Mouse (Mus musculus) frontal cortex, postnatal 25 days (tissue): ENCODE measurements around the gene Cip2a.
A peak's percentile ranks its signal among the peaks of the same experiment; 100 is the strongest.

ENCODE experiments used
- DNase-seq, 2 experiments: peaks; one replicate each; pipeline ENCODE4 v3.0.0; 2022; ENCODE audit warnings: low spot score in 2 of 2

Cip2a gene

DNA sequence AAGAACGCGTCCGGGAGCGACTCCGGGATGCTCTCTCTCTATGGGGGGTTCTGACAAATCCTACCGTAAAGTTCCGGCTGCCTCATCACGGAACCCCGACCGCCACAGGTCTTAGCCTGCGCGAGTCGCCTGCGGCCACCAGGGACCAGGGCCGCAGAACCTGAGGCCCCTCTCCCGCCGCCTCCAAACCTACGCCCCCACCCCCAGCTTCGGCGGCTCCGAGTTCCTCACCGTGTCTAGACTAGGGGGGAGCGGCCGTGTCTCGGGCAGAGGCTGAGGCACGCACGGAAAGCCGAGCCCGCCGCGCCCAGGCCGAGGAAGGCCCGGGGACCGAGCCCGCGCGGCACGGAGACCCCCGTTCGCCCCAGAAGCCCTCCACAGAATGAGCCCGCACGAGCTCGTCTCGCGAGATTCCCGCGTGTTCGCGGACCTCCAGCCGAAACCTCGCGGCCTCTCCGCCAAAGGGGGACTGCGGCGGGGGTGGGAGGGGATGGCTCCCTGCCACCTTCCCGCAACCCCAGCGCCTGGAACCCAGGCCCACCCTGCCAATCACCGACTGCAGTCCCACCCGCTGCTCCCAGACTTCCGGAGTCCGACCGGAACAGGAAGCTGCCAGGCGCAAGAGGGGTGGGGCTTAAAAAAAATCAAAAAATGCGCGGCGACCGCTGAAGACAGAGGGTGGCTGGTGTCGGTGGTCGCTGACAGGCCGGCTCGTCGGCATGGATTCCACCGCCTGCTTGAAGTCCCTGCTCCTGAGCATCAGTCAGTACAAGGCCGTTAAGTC, at the start of gene Cip2a, which contains the start of gene Dzip3:
Gene Cip2a (plus strand): TSS at position 627 of the 784 bp plus-strand sequence.
Gene Dzip3 (minus strand): TSS at position 607 of the 784 bp plus-strand sequence.
- peak; percentile 70 to 78 for DNase-seq

DNA sequence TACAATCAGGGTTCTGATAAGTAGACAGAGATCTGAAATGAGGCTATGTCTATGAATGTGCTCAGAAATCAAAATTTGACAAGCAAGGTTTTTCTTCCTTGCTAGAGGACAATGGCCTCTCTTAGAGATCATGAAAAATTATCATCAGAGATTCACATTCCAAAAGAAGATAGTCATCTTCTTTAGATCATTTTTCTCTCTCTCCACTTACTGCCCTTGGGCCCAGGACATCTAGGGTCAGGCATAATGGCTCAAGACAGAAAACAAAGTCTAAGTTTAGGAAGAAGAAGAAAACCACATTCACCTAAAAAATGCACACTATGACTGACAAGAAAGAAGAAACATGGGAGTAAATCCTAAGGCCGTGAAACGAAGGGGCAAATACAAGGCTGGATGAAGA, 21.0 kb upstream of the Cip2a start:
- DNase-seq: no peak

DNA sequence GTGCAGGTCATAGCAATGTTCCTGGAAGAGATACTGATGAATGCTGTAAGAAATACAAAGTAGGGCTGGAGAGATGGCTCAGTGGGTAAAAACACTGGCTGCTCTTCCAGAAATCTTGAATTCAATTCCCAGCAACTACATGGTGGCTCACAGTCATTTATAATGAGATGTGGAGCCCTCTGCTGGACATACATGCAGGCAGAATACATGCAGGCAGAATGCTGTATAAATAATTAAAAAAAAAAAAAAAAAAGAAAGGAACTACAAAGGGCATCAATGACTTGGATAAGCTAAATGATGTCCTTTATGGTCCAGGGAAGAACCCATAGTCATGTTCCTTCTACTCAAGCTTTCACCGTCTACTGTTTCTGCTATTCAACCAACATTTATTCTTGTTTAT, 20.4 kb upstream of the Cip2a start:
- no peak for DNase-seq

DNA sequence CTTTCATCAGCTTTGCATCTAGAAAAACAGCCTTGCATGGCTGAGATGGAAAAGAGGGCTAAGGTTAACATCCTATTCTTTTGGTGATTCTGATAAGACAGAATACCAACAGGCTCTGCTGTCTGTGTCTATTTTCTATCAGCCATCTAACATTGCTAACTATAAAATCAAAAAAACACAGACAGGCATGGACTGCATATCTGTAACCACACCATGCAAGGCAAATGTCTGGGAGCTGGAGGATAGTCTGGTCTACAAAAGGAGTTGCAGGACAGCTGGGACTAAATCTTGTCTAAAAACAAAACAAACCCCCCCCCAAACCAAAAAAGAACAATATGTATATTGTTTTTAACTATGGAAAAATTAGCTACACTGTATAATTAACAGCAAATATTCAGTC, 14.0 kb upstream of the Cip2a start:
- DNase-seq: no peak

DNA sequence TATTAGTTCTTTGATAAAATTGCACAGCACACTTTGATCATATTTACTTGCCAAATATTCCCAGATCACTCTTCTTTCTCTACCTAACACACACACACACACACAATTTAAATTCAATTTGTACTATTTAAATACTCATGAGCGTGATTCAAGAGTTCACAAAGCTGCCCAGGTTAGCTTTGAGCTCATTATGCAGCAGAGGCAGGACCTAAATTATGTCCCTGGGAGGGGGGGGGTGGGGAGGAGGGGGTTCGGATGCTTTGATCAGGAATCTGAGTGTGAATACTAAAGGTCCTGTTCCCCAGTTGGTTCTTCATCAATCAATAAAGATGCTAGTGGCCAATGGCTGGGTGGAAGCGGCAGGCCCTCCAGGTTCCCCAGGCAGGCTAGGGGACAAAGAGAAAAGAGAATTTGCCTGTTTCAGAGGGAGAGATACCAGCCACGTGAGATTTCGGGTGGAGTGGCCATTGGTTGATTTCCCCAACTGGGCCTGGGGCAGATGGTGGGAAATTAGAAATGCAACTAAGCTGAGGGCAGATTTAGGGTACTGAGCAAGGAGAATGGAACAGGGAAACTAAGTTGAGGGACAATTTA, 8.9 kb upstream of the Cip2a start:
- no peak for DNase-seq

DNA sequence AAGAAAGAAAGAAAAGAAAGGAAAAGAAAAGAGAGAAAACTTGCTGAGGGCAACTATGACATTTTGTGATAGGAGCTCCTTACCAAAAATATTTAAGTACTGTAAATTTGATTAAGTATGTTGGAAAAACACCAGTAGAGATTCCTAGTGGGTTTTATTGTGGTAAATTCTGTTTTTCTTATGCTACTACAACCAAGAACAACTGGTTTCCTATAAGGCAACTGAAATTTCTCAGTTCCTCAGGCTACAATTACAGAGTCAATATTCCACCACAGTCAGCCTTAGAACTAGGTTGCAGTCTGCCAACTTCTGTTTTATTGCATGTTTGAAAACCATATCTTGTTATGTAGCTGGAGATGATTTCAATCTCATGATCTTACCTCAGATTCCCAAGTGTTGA, 4.3 kb upstream of the Cip2a start:
- no peak for DNase-seq

DNA sequence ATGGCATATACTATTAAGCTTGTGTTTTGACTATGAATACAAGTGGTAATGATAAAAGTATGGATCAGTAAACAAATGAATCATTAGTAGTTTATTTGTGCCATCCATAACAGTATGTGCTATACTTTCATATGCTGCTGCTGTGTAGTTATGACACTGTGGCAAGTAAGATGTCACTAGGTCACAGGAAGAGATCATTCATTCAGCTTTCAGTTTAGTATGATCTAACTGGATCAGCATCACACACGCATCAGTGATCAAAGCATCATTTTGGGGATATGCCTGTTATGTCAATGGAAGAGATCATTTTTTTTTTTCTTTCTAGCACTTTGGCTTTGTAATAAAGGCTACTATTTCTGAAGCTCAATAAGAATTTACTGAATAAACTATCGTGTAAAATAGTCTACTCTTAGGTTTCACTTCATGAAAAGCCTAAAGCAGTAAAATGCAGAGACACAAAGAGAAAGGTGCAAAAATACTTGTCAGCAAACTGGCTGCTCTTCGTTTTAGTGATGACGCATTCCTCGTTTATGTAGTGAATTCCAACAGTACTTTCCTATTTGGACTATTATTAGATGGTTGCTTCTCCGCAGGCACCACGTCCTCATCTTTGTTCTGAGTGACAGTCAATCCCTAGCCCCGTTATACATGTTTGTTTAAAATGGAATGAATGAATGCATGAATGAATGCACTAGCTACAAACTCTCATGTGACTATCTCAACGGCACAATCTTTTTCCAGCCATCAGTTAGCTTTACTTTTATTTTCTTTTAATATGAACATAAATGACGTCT, 1.4 kb upstream of the Cip2a start:
- DNase-seq: no peak

DNA sequence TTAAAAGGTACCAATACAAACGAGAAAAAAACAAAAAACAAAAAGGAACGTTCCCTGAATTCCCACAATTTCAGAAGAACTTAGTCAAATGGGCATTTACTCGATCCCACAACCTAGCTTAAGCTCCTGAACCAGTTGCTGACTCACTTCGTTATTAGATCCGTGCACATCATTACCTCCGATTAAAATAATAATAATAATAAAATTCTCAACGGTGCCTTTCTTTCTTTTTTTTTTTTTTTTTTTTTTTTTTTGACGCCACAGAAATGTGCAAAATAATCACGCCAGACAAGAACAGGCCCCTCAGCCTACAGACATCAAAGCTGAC, 790 bp upstream of the Cip2a start:
- no peak for DNase-seq

DNA sequence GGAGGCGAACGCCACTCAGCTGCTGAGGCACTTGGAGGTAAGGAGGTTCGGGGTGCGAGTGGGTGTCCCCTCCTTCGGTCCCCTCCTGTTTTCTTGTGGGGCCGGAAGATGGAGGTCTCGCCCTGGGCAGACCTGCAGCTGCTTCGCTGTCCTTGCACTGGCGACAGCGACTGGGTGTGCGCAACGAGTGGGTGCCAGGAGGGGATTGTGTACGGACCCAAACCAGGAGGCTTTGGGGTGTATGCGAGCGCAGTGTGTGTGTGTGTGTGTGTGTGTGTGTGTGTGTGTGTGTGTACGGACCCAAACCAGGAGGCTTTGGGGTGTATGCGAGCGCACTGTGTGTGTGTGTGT, 333 bp downstream of the Cip2a start:
- DNase-seq: no peak

DNA sequence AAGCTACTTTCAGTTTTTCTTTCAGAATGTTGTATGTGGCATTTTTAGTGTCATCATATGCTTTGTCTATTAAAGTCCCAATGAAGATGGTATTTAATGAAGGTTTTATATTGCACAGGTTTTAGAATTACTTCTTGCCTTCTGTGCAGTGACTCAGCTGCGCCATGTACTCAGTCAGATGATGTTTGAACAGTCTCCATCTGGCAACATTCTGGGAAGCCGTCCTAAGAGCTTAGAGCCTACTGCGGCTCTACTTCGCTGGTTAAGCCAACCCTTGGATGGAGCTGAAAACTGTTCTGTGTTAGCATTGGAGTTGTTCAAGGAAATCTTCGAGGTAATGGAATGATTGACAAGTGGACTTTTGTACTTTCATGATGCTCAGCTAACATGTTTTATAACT, 10.2 kb downstream of the Cip2a start:
- no peak for DNase-seq

DNA sequence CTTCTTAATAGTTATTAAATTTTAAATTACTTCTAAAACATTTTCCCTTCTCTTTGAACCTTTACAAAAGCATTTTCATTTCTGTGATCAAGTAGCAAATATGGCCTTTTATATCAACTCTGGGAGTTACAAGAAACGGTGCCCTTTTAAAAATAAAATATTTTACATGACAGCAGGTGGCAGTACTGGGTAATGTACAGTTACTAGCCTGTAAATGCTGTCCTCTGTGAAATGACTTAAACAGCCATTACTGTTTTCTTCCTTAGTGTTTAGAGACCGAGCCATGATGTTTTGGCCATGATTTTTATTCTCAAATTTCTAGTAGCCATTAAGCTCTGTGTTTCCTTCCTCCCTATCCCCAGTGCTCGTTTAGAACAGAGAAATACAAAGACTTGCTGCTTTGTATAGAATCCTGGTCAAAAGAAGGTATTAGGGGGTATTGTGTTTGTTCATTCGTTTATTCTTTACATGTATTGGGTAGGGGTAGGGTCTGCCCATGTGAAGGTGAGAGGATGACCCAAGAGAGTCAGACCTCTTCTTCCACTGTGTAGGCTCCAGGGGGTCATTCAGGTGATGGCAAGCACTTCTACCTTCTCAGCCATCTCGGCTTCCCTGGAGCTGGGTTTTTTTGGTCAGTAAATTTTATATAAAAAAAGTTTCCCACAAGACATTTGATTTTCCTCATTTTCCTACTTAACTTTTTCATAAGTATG, 22.8 kb downstream of the Cip2a start:
- no peak for DNase-seq

DNA sequence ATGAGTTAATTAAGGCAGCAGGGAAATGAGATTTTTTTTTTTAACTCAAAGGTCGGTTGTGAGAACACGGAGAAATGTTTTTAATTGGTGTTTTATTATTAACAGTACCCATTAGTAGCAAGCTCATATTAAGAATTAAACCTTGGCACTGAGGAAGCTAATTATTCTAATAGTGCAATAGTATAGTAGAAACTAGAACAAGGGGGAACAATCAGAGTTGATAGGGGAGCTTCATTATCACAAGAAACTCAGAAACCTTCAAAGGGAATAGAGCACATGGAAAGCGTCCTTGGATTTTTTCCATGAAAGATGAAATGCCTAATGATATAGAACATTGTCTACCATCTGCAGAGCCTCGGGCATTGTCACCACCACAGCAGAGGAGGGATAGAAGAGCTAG, 41.9 kb downstream of the Cip2a start:
- DNase-seq: no peak

DNA sequence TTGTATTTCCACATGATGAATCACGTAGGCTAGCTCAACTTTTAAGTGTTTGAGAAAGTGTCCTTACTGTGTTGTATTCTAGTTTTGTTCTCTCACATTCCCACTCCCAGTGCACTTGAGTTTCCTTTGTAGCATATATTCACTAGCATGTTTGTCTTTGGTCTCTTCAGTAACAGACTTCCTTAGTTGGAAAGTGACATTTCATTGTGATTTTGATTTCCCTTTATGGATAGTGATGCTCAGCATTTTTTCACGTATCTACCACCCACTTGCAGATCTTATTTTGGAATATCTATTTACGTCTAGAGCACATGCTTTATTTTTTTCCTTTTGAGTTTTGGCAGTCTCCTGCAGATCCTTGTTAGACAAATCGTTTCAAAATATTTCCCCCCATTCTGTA, 43.8 kb downstream of the Cip2a start:
- no peak for DNase-seq

DNA sequence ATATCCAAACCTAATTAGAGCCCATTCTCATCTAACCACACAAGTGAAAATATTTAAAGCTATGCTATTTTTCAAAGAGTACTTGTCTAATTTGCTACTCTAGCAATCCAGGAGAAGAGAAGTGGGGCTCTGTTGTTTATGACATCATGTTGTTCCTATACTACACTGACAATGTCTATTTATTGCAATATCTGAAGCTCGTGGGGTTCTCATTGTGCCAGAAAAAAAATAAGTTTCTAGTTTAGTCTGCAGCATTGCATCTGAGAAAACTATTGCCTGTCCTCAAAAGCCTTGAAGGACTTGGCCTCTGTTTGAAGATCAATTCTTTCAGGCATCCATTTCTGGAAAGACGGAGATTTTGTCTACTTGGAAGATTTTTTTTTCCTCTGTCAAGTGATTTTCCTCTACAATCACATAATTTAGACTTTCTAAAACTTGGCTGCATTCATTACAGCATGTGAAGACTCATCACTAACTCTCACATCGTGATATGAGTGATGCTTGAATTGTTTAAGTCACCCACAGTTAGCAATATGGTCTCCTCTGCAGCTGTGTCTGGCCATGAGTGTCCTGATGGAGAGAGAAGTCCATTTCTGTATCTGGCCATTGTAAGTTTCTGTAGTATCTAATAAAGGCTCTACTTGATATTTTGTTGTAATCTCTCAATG, 46.7 kb downstream of the Cip2a start:
- DNase-seq: no peak

DNA sequence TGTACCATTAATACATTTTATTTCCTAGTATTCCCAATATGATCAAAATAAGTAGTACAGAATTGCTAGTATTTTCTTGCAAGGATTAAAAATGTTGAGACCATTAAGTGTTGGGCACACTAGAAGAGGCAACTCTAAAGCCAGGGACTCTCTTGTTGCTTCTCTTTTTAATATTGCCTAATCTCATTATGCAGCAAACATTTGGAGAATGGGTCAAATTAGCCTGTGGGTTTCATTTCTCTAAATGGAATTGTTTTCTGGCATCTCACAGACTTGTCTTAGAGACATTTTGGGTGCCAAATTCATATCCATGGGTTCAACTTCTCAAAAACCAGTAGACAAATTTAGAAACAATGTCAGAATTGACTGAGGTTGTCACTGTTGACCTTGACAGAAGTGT, 55.2 kb downstream of the Cip2a start:
- no peak for DNase-seq

DNA sequence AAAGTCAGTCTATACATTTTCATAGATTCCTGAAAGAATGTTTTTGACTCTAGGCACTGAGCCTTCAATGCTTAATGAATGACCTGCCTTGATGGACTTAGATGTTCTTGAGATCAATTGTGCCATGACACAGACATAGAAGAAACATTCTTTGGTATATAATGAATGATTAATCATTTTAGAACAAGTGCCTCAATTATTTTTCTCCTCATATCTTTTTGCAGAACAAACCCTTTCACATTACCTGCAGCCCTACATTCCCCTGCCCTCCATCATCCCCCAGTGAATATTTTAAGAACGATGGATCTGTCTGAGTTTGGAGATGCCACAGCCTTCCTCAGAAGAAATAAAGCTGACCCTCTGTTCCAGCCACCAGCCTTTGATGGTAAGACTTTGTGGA, 63.2 kb downstream of the Cip2a start, which contains the start of gene Myh15:
Gene Myh15 (plus strand): TSS at position 301 of the 400 bp plus-strand sequence.
- DNase-seq: no peak
